Mouse (Mus musculus) small intestine, adult 2 months (tissue): ENCODE data around the gene Edc3.

ENCODE experiments used
- CTCF ChIP-seq: fragments of 200-500 bp; IDR thresholded peaks from 2 replicates; pipeline ENCODE4 v1.5.1; 2012; ENCODE audit warnings: low read depth, mild to moderate bottlenecking, control low read depth, inconsistent platforms, low read length, moderate library complexity, mixed read lengths; ENCODE audit not compliant: insufficient replicate concordance, insufficient read length; ENCODE audit errors: extremely low read depth
- POLR2A ChIP-seq: fragments of 200-500 bp; IDR thresholded peaks from 2 replicates; pipeline ENCODE4 v1.6.1; 2012; ENCODE audit warnings: low read depth, mild to moderate bottlenecking, control low read depth, inconsistent platforms, low read length, moderate library complexity

- TF ChIP-seq CTCF (no peak), POLR2A (no peak)
Measured at GRCm38 (mm10) chr9:57739863-57740262, 31.5 kb downstream of the Edc3 start.
